Mouse (Mus musculus) left cerebral cortex, adult 18-20 months (tissue): Measurements from ENCODE around the gene Gm17949. TPM values are rescaled to one million over a fixed set of nuclear protein-coding genes. Genes with fewer than 3 reads are reported as not detected.

Experiments
- DNase-seq, 2 experiments: peaks; one replicate each; pipeline ENCODE4 v3.0.0; 2021 to 2022; ENCODE audit warnings: low spot score in 2 of 2, mixed read lengths in 1 of 2
- total RNA-seq, 2 experiments: library from RNA; stranded (reverse); gene quantifications; 2 replicates each; pipeline ENCODE4 v1.2.3; 2021

The Gm17949 gene
- total RNA-seq, 2 experiments from 2014 or later, result 0.49 TPM; not detected in 1

DNA sequence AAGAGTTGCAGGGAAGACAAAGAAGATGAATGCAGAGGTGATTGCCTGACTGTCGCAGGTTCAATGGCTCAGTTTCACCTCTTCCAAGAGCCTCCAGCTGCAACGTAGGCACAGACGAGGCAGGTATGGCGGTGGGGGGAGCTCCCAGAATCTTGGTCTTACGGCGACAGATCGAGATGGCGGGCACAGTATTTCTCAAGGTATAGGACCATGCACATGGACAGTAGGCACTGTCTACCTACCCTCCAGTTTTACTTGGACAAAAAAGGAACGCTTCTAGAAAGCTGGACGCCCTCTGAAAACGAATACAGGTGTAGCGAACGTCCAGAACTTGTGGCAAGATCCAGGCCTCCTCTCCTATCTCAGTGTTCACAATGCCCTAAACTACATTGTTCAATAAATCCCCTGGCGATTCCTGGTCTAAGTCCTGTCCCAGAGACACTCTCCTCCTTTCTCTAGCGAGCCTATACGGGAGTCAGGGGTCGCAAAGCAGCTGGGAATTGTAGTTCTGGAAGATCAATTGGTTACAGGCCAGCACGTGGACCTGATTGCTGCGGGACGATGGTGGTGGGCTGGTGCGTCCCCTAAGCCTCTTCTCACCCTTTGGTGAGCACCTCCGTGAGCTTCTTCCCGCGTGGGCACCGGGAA lies 21.7 kb upstream of the Gm17949 start:
- DNase-seq, result peak; percentile 73 to 78

DNA sequence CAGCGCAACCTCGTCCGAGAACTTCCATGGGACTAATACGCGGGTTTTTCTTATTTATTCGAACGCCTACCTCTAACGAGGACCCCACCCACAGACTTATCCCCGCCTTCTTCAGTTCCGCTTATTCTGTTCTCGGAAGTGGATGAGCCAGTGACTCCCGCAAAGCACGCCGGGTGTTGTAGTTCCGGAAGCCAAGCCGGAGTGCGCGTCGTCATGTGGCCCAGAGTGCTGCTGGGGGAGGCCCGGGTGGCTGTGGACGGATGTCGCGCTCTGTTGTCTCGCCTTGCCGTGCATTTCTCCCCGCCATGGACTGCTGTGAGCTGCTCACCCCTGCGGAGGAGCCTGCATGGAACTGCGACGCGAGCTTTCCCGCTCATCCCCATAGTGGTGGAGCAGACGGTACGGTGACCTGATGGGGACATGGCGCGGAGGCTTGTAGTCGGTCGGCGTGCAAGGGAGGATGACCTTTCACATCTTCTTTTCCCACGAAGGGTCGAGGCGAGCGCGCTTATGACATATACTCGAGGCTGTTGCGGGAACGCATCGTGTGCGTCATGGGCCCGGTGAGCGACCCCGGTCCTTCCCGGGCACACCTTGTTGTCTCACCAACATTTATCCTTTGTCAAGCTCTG lies 21.0 kb upstream of the Gm17949 start, which contains the start of gene Clpp:
TSS of gene Clpp (plus strand) at position 191 of the 632 bp plus-strand sequence.
- DNase-seq, result peak; percentile 95

- DNase-seq, result no peak
These were observed 20.3 kb upstream of the Gm17949 start for GRCm38 (mm10) chr17:56990966-56991365.

DNA sequence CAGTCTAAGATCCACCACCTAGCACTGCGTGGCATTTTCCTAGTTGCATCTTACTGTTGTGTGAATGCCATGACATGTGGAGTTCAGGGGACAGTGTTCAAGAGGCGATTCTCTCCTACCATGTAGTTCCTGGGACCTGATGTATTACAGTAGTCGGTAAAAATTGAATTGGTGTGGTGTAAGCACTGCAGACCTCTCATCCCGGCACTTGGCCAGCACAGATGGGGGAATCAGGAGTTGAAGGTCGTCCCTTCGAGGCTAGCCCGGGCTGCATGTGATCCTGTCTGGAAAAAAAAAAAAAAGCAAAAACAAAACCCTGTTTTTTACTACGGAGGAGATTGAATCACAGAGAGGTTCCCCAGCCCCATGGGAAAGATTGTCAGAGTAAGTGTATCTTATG lies 16.2 kb upstream of the Gm17949 start:
- DNase-seq, result no peak

DNA sequence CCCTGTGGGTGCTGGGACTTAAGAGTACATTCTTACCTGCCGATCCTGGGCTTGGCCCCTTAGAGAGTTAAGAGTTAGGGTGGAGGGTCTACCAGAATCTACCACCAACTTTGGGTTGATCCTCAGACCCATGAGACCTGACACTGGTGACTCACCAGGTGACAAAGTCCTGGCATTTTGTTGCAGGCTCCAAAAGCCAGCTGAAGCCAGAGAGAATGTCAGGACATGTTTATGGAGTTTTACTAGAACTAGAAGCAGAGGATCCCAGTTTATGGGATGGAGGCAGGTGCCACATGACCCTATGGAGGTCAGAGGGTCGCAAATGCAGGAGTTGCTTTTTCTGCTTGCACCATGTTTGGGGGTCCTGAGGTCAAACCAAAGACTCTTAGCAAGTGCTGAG lies 14.8 kb upstream of the Gm17949 start:
- no peak for DNase-seq

GRCm38 (mm10) chr17:56997029-56997667 lies 14.1 kb upstream of the Gm17949 start, which contains the start of gene Alkbh7:
Alkbh7 (plus strand) TSS chr17:56997339.
- DNase-seq, result peak; percentile 90 to 93

DNA sequence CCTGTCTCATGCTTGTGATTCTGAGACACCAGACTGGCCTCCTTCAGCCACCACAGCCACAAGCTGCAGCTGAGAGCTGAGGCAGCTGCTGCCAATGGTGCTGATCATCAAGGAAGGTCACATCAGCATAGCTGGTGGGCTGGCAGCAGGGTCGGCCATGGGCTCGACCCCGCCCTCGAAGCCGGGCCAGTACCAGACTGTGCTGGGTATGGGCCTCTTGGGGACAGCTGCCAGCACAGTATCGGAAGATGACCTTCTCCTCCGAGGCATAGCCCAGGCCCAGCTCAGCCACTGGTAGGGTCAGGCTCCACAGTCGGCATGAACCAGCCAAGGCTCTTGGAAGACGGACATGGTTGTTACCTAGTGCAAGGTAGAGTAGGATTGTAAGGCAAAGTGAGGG lies 11.9 kb upstream of the Gm17949 start:
- DNase-seq, result no peak

DNA sequence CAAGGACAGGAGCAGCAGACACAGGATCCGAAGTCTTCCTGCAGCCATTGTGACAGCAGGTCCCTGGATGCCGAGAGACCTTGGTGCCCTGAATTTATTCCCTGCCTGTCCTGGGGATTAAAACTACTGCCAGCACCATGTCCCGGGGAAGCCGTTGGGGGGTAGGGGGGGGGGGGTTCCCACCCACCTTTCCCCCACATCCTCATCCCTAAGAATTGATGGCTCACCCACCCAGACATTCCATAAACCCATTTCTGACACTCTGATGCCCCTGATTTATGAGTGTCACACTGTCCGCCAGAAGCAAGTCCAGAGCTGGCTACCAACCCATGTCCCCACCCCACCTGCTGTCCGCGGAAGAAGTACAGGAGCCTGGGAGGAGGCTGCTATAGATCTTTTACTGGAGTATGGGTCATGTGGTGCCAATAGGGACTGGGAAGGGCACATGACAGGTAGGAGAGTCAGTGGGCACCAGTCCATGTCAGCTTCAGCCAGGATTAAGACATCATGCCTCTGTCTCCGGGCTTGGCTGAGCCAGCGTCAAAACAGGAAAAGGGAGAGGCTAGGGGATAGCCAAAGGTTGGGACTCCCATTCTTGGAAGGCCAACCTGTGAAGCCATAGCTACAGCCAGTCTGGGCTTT lies 11.2 kb upstream of the Gm17949 start, which contains the start of gene Pspn:
TSS of gene Pspn (minus strand) at position 51 of the 642 bp plus-strand sequence.
- DNase-seq, result no peak

DNA sequence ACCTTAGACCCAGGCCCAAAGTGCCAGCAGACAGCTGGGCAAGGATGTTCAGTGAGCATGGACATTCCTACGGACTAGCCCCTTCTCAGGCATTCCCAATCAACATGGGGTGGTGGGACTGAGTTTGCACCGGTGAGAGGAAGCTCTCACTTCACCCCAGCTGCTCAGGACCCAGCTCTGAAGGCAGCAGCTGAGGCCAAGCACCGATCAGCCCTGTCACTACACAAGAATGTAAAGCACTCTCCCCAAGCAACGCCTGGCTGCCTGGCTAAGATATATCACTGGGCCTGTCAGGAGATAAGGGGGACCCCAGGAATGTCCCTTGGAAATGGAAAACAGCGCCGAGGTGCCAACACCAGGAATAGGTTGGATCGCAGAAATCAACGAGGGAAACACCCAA lies 10.0 kb upstream of the Gm17949 start:
- DNase-seq, result no peak

- no peak for DNase-seq
These were observed 7.3 kb upstream of the Gm17949 start for GRCm38 (mm10) chr17:57003994-57004393.

DNA sequence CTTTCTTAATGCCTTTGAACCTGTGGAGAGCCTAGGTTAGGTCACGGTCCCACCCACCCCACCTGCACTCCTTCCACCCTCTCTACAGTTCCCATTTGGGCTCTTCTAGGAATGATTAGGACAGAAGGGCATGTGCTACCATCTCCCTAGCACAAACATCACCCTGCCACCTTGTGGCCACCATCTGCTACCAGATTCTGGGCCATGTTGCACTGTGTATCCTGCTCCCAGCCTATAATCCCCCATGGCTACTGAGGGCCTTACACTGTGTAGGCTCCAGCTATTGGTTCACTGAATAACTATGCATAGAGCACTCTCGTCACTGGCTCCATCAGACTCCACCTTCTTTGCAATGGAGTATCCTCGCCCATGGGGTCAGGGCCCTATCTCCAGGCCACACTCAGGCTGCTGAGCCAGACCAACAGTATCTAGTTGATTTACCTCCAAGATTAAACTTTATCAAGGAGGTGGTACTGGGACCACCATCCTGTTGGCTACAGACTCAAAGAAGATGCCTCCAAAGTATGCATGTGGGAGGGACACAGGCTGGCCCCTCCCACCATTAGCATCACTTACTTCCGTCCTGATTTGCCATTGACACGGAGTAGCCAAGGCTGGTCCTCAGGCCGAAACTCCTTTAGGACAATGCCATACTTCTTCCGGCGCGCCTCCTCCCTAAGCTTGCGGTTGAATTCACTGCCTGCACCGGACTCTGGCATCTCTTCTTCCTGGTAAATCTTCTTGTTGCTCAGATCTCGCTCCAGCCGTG lies 3.9 kb upstream of the Gm17949 start:
- no peak for DNase-seq

GRCm38 (mm10) chr17:57010911-57011235 lies 396 bp upstream of the Gm17949 start:
- peak in 1 of 2 experiments; percentile 20 for DNase-seq

DNA sequence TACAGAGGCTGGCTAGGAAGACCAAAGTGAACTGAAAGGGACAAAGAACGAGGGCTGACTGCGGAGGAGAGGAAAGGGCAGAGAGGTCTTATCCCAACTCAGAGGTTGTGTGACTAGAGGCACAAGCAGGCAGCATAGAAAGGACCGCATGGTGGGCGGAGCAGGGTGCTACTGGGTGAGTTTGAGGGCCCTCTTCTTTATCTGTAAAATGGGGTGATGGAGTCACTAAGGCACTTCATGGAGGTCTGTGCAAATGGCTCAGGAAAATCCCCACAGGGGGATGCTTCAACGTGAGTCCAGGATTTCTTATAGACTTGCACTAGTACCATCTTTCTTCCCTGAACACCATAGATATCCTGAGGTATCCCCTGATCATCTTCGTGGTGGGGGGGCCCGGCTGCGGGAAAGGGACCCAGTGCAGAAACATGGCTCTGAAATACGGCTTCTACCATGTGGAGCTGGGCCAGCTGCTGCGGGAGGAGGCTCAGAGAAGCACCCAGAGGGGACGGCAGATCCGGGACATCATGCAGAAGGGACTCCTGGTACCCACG lies 1.1 kb downstream of the Gm17949 start:
- DNase-seq, result no peak

GRCm38 (mm10) chr17:57019693-57020092 lies 8.4 kb downstream of the Gm17949 start:
- no peak for DNase-seq

- no peak for DNase-seq
These were observed 9.7 kb downstream of the Gm17949 start for GRCm38 (mm10) chr17:57020960-57021359.

DNA sequence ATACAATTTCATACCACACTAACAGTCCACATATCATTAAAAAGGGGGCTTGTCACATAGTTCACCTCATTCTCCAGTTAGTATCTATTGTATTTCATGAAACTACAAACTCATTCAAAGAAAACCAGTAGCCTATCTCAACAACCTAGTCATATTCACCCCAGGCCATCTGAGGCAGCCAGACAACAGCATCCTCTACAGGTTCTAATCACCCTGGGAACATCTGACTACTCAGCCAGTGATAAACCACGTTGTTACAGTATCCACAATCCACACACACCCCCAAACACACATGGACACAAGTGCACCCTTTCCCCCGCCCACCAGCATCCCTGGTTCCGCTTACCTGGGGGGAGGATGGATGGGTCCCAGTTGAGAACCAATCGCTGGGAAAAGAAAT lies 16.2 kb downstream of the Gm17949 start:
- no peak for DNase-seq

- DNase-seq, result no peak
These were observed 18.4 kb downstream of the Gm17949 start for GRCm38 (mm10) chr17:57029691-57030090.

- DNase-seq, result peak; percentile 18 to 42
These were observed 19.8 kb downstream of the Gm17949 start, which contains the start of gene Khsrp for GRCm38 (mm10) chr17:57030931-57031660. Khsrp (minus strand) TSS chr17:57031522.

GRCm38 (mm10) chr17:57031661-57032420 lies 20.6 kb downstream of the Gm17949 start:
- DNase-seq, result peak; percentile 98 to 100
